Mouse (Mus musculus): ENCODE data around the gene Scpep1. TPM values are rescaled to one million over a fixed set of nuclear protein-coding genes. Genes with fewer than 3 reads are reported as not detected.
A peak's percentile ranks its signal among the peaks of the same experiment; 100 is the strongest.

Gene Scpep1
- polyA plus RNA-seq, 1 experiment from 2014 or later, result 27.8 TPM

DNA sequence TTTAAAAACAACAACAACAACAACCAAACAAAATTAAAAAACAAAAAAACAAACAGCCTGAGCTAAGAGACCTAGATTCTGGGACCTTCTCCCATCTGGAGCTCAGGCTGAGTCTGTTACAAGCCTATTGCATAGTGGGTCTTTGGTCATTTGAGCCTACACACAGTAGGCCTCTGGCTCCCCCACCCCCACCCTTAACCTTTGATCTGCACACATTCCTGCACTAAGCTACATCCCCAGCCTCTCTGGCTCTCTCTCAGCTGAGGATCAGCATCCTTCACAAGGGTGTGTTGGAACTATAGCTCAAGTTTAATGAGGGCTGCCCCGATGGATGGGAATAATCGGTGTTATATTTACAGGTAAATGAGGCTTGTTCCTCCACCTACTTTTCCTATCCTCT lies 40.4 kb upstream of the Scpep1 start:
- peaks cover 7% of the 10 kb centered on the region; the same call in 1 of the 2 replicates for H3K4me1 ChIP-seq
- no peak overlapping the region for H3K27ac ChIP-seq
- WGBS, result 92% methylated on average over 2 of the region's 2 CpGs
- ATAC-seq (replicated peaks), result no peak
- no peak overlapping the region for H3K4me3 ChIP-seq
- no peak overlapping the region for H3K9ac ChIP-seq
- H3K36me3 ChIP-seq (replicated peaks), result no peaks in the 10 kb centered on the region
- peaks cover 18% of the 10 kb centered on the region for H3K27me3 ChIP-seq (replicated peaks)
- no peaks in the 10 kb centered on the region for H3K9me3 ChIP-seq
- H3K4me2 ChIP-seq, result no peak overlapping the region

DNA sequence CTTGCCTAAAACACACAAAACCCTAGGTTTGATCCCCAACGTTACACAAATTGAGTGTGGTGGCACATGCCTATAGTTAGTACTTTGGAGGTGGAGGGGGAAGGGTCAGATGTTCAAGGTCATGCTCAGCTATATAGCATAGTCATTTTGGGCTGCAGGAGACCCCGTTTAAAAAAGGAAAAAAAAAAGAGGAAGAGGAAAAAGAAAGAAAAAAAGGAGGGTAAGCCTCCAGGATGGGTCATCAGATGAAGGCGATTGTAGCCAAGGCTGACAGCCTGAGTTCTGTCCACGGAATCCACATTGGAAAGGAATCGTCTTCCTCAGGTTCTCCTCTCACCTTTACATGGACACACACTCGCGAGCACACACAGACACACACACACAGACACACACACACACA lies 39.2 kb upstream of the Scpep1 start:
- Histone ChIP-seq H3K4me3 (no peak overlapping the region), H3K27me3 (replicated peaks) (peaks cover 9% of the 10 kb centered on the region), H3K27ac (no peak overlapping the region), H3K9ac (no peak overlapping the region), H3K4me1 (peaks cover 6% of the 10 kb centered on the region; the same call in 1 of the 2 replicates), H3K9me3 (no peaks in the 10 kb centered on the region), H3K36me3 (replicated peaks) (no peaks in the 10 kb centered on the region), H3K4me2 (no peak overlapping the region)
- 89% methylated on average over 7 of the region's 7 CpGs for WGBS
- no peak for ATAC-seq (replicated peaks)

DNA sequence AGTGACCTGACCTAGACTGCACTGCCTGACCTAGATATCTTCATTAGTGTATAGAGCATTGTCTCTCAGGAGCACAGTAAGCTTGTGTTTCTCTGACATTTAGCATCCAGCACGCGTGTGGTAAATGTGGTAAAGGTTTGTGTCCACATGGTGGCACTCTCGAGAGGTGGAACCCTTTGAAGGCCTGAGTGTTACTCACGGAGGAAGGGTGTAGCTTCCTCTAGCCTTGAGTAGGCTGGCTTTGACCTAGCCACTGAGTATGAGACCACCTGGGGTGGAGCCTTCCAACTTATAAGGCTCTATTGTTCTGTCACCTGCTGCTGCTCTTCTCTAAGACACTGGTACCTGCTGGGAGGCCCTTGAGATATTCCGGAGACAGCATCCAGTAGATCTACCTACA lies 38.4 kb upstream of the Scpep1 start:
- no peak for ATAC-seq (replicated peaks)
- H3K27ac ChIP-seq, result no peak overlapping the region
- H3K27me3 ChIP-seq (replicated peaks), result peaks cover under 1% of the 10 kb centered on the region; the same call in 1 of the 2 replicates
- no peak overlapping the region for H3K4me3 ChIP-seq
- H3K9ac ChIP-seq, result no peak overlapping the region
- 20% methylated on average over 5 of the region's 5 CpGs for WGBS
- no peaks in the 10 kb centered on the region; the same call in 1 of the 2 replicates for H3K36me3 ChIP-seq (replicated peaks)
- H3K4me1 ChIP-seq, result no peaks in the 10 kb centered on the region
- no peaks in the 10 kb centered on the region for H3K9me3 ChIP-seq
- H3K4me2 ChIP-seq, result no peak overlapping the region

DNA sequence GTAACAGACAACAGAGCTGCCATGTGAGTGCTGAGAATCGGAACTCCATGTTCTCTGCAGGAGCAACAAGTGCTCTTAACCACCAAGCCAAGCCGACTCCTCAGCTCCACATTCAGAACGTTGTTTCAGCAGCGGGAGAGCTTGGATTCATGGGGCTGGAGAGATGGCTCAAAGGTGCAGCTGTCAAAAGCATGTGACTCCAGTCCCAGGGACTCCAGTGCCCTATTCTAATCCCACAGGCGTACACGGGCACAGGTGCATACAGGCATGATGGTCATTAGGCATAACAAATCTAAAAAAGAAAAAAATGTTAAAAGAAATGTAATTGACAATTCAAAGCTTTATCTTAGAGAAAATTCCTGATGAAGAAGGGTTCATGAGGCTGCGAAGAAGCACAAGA lies 37.9 kb upstream of the Scpep1 start:
- Histone ChIP-seq H3K4me2 (no peak overlapping the region), H3K4me3 (no peak overlapping the region), H3K27me3 (replicated peaks) (no peaks in the 10 kb centered on the region), H3K36me3 (replicated peaks) (no peaks in the 10 kb centered on the region; the same call in 1 of the 2 replicates), H3K4me1 (no peaks in the 10 kb centered on the region), H3K9ac (no peak overlapping the region), H3K9me3 (no peaks in the 10 kb centered on the region), H3K27ac (no peak overlapping the region)
- ATAC-seq (replicated peaks), result no peak
- 45% methylated on average over 7 of the region's 7 CpGs for WGBS

DNA sequence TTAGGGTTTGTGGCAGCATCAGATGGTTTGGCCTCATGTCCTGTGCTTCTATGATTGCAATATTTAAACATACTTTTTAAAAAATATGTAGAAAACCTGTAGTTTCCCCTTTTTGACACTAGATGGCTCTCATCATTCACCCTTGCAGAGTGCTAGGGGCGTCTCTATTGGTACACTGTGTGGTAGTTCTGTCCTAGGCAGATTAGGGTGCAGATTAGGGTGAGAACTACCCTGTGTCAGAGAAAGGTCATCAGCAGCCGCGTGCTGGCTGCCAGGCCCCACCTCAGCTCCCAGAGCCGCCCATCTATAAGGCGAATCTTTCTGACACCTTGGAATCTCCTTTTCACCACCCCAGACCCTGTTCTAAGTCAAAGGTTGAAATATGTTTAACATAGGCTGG lies 34.3 kb upstream of the Scpep1 start:
- ATAC-seq (replicated peaks), result no peak
- 75% methylated on average over 5 of the region's 5 CpGs for WGBS
- peaks cover 8% of the 10 kb centered on the region; the same call in 1 of the 2 replicates for H3K36me3 ChIP-seq (replicated peaks)
- H3K27me3 ChIP-seq (replicated peaks), result no peaks in the 10 kb centered on the region
- no peak overlapping the region for H3K9ac ChIP-seq
- H3K4me3 ChIP-seq, result no peak overlapping the region
- H3K27ac ChIP-seq, result no peak overlapping the region
- H3K9me3 ChIP-seq, result no peaks in the 10 kb centered on the region
- H3K4me2 ChIP-seq, result no peak overlapping the region
- H3K4me1 ChIP-seq, result no peaks in the 10 kb centered on the region

DNA sequence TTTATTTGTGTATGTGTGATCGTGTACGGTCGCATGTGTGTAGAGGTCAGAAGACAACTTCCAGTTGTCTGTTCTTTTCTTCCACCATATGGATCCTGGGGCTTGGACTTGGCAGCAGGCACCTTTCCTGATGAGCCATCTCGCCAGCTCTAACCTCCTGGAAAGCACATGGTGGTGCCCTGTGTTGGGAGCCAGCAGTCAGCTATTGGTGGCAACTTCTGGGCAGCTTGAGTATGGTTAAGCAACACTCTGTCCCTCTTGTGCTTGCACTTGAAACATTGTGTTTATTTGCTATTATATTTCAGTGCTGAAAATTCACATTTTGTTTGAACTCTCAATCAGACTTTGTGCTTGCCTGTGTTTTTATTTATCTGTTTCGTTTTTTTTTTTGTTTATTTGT lies 33.7 kb upstream of the Scpep1 start:
- no peaks in the 10 kb centered on the region for H3K9me3 ChIP-seq
- no peaks in the 10 kb centered on the region for H3K4me1 ChIP-seq
- ATAC-seq (replicated peaks), result no peak
- H3K9ac ChIP-seq, result no peak overlapping the region
- H3K27me3 ChIP-seq (replicated peaks), result no peaks in the 10 kb centered on the region
- H3K4me3 ChIP-seq, result no peak overlapping the region
- no peak overlapping the region for H3K4me2 ChIP-seq
- H3K27ac ChIP-seq, result no peak overlapping the region
- peaks cover 8% of the 10 kb centered on the region; the same call in 1 of the 2 replicates for H3K36me3 ChIP-seq (replicated peaks)
- 82% methylated on average over 5 of the region's 5 CpGs for WGBS

DNA sequence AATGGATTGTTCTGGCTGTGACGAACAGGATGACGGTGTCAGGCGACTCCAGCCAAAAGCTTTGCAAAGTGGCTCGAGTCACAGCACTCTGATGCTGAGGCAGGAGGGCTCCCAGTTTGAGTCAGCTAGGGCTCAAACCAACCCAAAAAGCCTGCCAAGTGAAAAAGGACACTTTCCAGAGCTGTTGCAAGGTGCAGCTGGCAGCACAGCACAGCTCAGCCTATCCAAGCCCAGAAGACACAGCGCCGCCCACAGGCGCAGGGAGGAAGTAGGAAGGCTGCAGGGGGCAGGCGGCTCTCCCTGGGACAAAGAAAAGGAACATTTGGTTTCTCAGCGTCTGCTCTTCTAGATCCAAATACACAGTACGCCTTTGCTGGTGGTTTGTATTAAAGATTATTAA lies 31.4 kb upstream of the Scpep1 start:
- WGBS, result 84% methylated on average over 10 of the region's 10 CpGs
- no peaks in the 10 kb centered on the region for H3K9me3 ChIP-seq
- no peak overlapping the region for H3K4me2 ChIP-seq
- H3K27me3 ChIP-seq (replicated peaks), result no peaks in the 10 kb centered on the region
- no peak for ATAC-seq (replicated peaks)
- H3K36me3 ChIP-seq (replicated peaks), result peaks cover 14% of the 10 kb centered on the region
- H3K9ac ChIP-seq, result no peak overlapping the region
- H3K4me3 ChIP-seq, result no peak overlapping the region
- H3K27ac ChIP-seq, result no peak overlapping the region
- H3K4me1 ChIP-seq, result no peaks in the 10 kb centered on the region

DNA sequence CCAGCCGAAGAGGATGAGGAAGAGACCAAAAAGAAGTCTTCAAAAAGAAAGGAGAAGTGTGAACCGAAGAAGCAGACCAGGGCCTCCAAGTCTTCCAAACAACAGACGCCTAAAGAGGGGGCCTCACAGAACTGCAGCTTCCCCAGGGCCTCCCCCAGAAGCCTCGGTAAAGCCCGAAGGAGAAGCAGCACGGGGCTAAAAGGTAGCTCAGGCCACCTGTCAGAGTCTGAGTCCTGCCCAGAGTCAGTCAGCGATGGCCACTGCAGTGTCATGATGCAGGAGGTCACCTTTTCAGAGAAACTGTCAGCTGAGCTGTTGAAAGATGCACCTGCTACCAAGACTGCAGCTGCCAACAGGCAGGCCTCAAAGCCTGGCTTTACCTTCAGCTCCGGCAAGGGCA lies 26.1 kb upstream of the Scpep1 start:
- Histone ChIP-seq H3K4me2 (no peak overlapping the region), H3K9ac (no peak overlapping the region), H3K9me3 (no peaks in the 10 kb centered on the region), H3K27me3 (replicated peaks) (no peaks in the 10 kb centered on the region), H3K4me3 (no peak overlapping the region), H3K4me1 (peaks cover under 1% of the 10 kb centered on the region; the same call in 1 of the 2 replicates), H3K27ac (no peak overlapping the region), H3K36me3 (replicated peaks) (peaks cover 15% of the 10 kb centered on the region)
- 92% methylated on average over 8 of the region's 8 CpGs for WGBS
- ATAC-seq (replicated peaks), result no peak

DNA sequence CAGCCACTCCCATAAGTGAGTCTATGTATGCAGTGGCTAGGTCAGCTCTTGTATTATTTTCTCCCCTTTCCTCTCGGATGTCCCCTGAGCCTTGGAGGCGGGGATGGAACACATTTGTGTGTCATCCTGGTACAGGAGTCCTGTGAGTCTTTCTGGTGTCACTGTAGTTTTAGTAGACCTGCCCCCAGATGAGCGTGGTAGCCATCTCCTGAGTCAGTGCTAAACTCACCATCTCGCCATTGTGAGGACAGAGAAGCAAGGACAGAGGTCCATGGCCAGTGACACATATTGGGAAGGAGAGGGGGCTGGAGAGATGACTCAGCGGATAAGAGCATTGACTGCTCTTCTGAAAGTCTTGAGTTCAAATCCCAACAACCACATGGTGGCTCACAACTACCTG lies 21.9 kb upstream of the Scpep1 start:
- Histone ChIP-seq H3K4me1 (peaks cover 17% of the 10 kb centered on the region), H3K27ac (no peak overlapping the region), H3K9me3 (no peaks in the 10 kb centered on the region), H3K4me2 (no peak overlapping the region), H3K9ac (no peak overlapping the region), H3K4me3 (no peak overlapping the region), H3K36me3 (replicated peaks) (peaks cover 6% of the 10 kb centered on the region; the same call in 1 of the 2 replicates), H3K27me3 (replicated peaks) (no peaks in the 10 kb centered on the region)
- WGBS, result 94% methylated on average over 5 of the region's 5 CpGs
- no peak for ATAC-seq (replicated peaks)

DNA sequence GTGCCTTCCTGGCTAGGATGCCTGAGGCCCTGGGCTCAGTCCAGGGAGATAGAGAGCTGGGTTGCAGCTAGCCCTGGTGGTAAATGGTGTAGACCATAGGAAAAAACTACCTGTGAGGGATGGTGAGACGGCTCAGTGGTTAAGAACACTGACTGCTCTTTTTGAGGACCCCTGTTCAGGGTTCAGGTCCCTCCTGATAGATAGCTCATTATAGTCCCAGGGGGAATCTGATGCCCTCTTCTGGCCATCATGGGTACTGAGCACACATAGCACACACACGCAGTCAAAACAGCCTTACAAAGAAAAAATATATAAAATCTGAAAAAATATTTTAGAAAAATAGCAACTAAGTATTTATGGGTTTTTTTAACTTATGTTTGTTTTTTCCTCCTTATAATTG lies 21.1 kb upstream of the Scpep1 start:
- ATAC-seq (replicated peaks), result no peak
- H3K4me3 ChIP-seq, result no peak overlapping the region
- H3K36me3 ChIP-seq (replicated peaks), result peaks cover 1% of the 10 kb centered on the region; the same call in 1 of the 2 replicates
- H3K27ac ChIP-seq, result no peak overlapping the region
- no peaks in the 10 kb centered on the region for H3K27me3 ChIP-seq (replicated peaks)
- WGBS, result 92% methylated on average over 2 of the region's 2 CpGs
- no peak overlapping the region for H3K9ac ChIP-seq
- H3K9me3 ChIP-seq, result no peaks in the 10 kb centered on the region
- peaks cover 17% of the 10 kb centered on the region for H3K4me1 ChIP-seq
- no peak overlapping the region for H3K4me2 ChIP-seq

DNA sequence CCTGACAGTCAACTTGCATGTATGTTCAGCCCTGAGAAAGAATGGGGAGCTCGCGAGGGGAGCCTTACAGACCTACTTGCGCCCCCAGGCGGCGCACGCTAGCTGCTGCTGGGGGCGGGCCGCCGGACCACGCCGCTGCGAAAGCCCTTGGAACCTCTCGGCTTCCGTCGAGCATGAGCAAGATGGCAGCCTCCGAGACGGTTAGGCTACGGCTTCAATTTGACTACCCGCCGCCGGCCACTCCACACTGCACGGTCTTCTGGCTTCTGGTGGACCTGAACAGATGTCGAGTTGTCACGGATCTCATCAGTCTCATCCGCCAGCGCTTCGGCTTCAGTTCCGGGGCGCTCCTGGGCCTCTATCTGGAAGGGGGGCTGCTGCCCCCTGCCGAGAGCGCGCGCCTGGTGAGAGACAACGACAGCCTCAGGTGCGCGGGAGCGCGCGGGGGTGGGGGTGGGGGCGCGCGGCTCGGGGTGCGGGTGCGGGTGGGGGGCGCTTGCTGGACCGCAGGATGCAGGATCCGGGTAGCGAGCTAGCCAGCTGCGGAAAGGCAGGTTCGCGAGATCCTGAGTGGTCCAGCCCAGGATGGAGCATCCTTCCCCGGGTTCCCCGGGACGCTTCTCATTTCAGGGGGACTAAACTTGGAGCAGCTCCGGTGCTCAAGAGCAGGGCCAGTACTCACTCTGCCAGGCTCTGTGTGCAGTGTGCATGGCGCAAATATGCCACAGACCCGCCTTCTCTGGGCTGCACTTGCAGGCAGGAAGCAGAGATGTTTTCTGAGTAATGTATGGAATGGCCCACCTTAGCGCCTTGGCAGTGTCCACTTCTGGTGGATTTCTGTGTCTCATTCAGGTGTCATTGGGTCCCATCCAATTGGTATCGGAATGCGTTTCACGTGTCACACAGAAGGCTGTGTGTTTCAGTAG lies 18.8 kb upstream of the Scpep1 start:
- peak overlapping the region; percentile 67 for H3K4me3 ChIP-seq
- no peaks in the 10 kb centered on the region for H3K27me3 ChIP-seq (replicated peaks)
- peak overlapping the region; percentile 95 for H3K27ac ChIP-seq
- H3K4me2 ChIP-seq, result peak overlapping the region; percentile 62
- WGBS, result 1% methylated on average over 45 of the region's 62 CpGs
- peak; percentile 91 for ATAC-seq (replicated peaks)
- peaks cover 17% of the 10 kb centered on the region for H3K4me1 ChIP-seq
- peak overlapping the region; percentile 64 for H3K9ac ChIP-seq
- no peaks in the 10 kb centered on the region for H3K9me3 ChIP-seq
- no peaks in the 10 kb centered on the region for H3K36me3 ChIP-seq (replicated peaks)

DNA sequence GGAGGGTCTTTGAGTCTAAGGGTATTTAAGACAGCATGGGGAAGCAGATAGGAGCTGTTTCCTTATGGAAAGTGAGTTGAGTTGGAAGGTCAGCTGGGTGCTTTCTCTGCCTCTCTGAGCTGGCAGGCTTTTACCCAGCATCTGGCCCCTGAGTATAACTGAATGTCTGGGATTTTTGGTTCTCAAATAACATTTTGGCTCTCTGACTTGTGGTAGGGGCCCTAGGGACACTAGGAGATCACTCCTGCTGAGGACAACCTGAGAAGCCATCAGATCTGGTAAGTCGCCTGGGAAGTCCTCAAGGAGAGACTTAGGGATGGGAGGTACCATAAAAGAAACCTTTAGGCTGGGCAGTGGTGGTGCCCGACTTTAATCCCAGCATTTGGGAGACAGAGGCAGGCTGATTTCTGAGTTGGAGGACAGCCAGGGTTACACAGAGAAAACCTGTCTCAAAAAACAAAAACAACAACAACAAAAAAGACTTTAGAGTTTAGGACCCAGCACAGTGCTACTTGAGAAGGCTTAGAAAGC lies 15.0 kb upstream of the Scpep1 start, which contains the start of gene Coil:
TSS of gene Coil (plus strand) at position 51 of the 531 bp plus-strand sequence.
- no peaks in the 10 kb centered on the region for H3K9me3 ChIP-seq
- H3K4me2 ChIP-seq, result no peak within 1 kb of the TSS
- no peaks in the 10 kb centered on the region for H3K27me3 ChIP-seq (replicated peaks)
- H3K27ac ChIP-seq, result no peak within 1 kb of the TSS
- H3K9ac ChIP-seq, result no peak within 1 kb of the TSS
- no peak for ATAC-seq (replicated peaks)
- H3K4me1 ChIP-seq, result peaks cover 9% of the 10 kb centered on the region
- WGBS, result 45% methylated on average over 2 of the region's 2 CpGs
- H3K36me3 ChIP-seq (replicated peaks), result no peaks in the 10 kb centered on the region
- no peak within 1 kb of the TSS for H3K4me3 ChIP-seq

Measured in midbrain, embryonic 15.5 days (tissue).